Mouse (Mus musculus): ENCODE data around the gene Olfr149. TPM values are rescaled to one million over a fixed set of nuclear protein-coding genes. Genes with fewer than 3 reads are reported as not detected.
"Not testable (repeated sequence)": the region's sequence is repeated elsewhere in the genome, so short reads cannot be mapped to it uniquely, and the experiment has no call there.

The Olfr149 gene
- not detected in 2 replicates for polyA plus RNA-seq (2016; fragmentation: Nextera tagmentation; extraction: Ambion mirVana)

- Histone ChIP-seq H3K9ac (no peak within 1 kb of the TSS), H3K9me3 (replicated peaks) (no peaks in the 10 kb centered on the region), H3K27me3 (no peaks in the 10 kb centered on the region), H3K4me2 (replicated peaks) (no peak within 1 kb of the TSS), H3K4me1 (no peaks in the 10 kb centered on the region), H3K36me3 (no peaks in the 10 kb centered on the region), H3K4me3 (no peak within 1 kb of the TSS), H3K27ac (no peak within 1 kb of the TSS)
- no peak for ATAC-seq (ENCODE audit: low FRiP score)
Measured at GRCm38 (mm10) chr9:39707017-39707416, at the start of gene Olfr149. TSS of gene Olfr149 (minus strand) at chr9:39707117.

GRCm38 (mm10) chr9:39746428-39746827 is 39.5 kb upstream of the Olfr149 start:
- no peak overlapping the region for H3K4me3 ChIP-seq
- no peaks in the 10 kb centered on the region for H3K4me1 ChIP-seq
- H3K27me3 ChIP-seq = no peaks in the 10 kb centered on the region
- no peak overlapping the region for H3K9ac ChIP-seq
- WGBS = 81% methylated on average over 1 of the region's 1 CpGs
- no peak overlapping the region for H3K4me2 ChIP-seq (replicated peaks)
- no peaks in the 10 kb centered on the region for H3K9me3 ChIP-seq (replicated peaks)
- no peak overlapping the region for H3K27ac ChIP-seq
- ATAC-seq (ENCODE audit: low FRiP score) = no peak
- no peaks in the 10 kb centered on the region for H3K36me3 ChIP-seq

GRCm38 (mm10) chr9:39745949-39746348 is 39.0 kb upstream of the Olfr149 start, which contains the start of gene Olfr967:
TSS of gene Olfr967 (plus strand) at chr9:39746249.
- H3K4me1 ChIP-seq = no peaks in the 10 kb centered on the region
- no peaks in the 10 kb centered on the region for H3K36me3 ChIP-seq
- no peak within 1 kb of the TSS for H3K4me3 ChIP-seq
- no peaks in the 10 kb centered on the region for H3K27me3 ChIP-seq
- H3K9me3 ChIP-seq (replicated peaks) = no peaks in the 10 kb centered on the region
- no peak within 1 kb of the TSS for H3K4me2 ChIP-seq (replicated peaks)
- ATAC-seq (ENCODE audit: low FRiP score) = no peak
- H3K27ac ChIP-seq = no peak within 1 kb of the TSS
- no peak within 1 kb of the TSS for H3K9ac ChIP-seq

- H3K36me3 ChIP-seq = no peaks in the 10 kb centered on the region
- no peak overlapping the region for H3K27ac ChIP-seq
- no peak for ATAC-seq (ENCODE audit: low FRiP score)
- H3K9ac ChIP-seq = no peak overlapping the region
- H3K9me3 ChIP-seq (replicated peaks) = no peaks in the 10 kb centered on the region
- no peaks in the 10 kb centered on the region for H3K27me3 ChIP-seq
- H3K4me2 ChIP-seq (replicated peaks) = no peak overlapping the region
- no peak overlapping the region for H3K4me3 ChIP-seq
- H3K4me1 ChIP-seq = no peaks in the 10 kb centered on the region
- WGBS = 94% methylated on average over 1 of the region's 1 CpGs
Measured at GRCm38 (mm10) chr9:39740741-39741140, 33.8 kb upstream of the Olfr149 start.

GRCm38 (mm10) chr9:39730678-39731077 is 23.8 kb upstream of the Olfr149 start, which contains the start of gene Olfr150:
TSS of gene Olfr150 (plus strand) at chr9:39730978.
- Histone ChIP-seq H3K4me3 (no peak within 1 kb of the TSS), H3K4me2 (replicated peaks) (no peak within 1 kb of the TSS), H3K4me1 (no peaks in the 10 kb centered on the region), H3K36me3 (no peaks in the 10 kb centered on the region), H3K27me3 (no peaks in the 10 kb centered on the region), H3K9ac (no peak within 1 kb of the TSS), H3K27ac (no peak within 1 kb of the TSS), H3K9me3 (replicated peaks) (no peaks in the 10 kb centered on the region)
- no peak for ATAC-seq (ENCODE audit: low FRiP score)

- no peak for ATAC-seq (ENCODE audit: low FRiP score)
Measured at GRCm38 (mm10) chr9:39711053-39711452, 4.1 kb upstream of the Olfr149 start, which contains the start of gene Olfr965. TSS of gene Olfr965 (plus strand) at chr9:39711353.

GRCm38 (mm10) chr9:39708958-39709357 is 2.0 kb upstream of the Olfr149 start:
- no peak overlapping the region for H3K27ac ChIP-seq
- no peak for ATAC-seq (ENCODE audit: low FRiP score)
- H3K9me3 ChIP-seq (replicated peaks) = no peaks in the 10 kb centered on the region
- no peaks in the 10 kb centered on the region for H3K36me3 ChIP-seq
- H3K4me1 ChIP-seq = no peaks in the 10 kb centered on the region
- H3K27me3 ChIP-seq = no peaks in the 10 kb centered on the region
- H3K9ac ChIP-seq = no peak overlapping the region
- H3K4me3 ChIP-seq = no peak overlapping the region
- WGBS = 72% methylated on average over 3 of the region's 3 CpGs
- no peak overlapping the region for H3K4me2 ChIP-seq (replicated peaks)

More at GRCm38 (mm10) chr9:39711053-39711452, 4.1 kb upstream of the Olfr149 start, which contains the start of gene Olfr965:
- Histone ChIP-seq H3K36me3 (no peaks in the 10 kb centered on the region), H3K9ac (no peak within 1 kb of the TSS), H3K27me3 (no peaks in the 10 kb centered on the region), H3K27ac (no peak within 1 kb of the TSS), H3K4me3 (no peak within 1 kb of the TSS), H3K4me1 (no peaks in the 10 kb centered on the region), H3K9me3 (replicated peaks) (no peaks in the 10 kb centered on the region), H3K4me2 (replicated peaks) (no peak within 1 kb of the TSS)

GRCm38 (mm10) chr9:39701123-39701522 is 5.8 kb downstream of the Olfr149 start:
- not testable (repeated sequence) for H3K4me2 ChIP-seq (replicated peaks); H3K9me3 ChIP-seq (replicated peaks); H3K27ac ChIP-seq; H3K27me3 ChIP-seq; H3K4me3 ChIP-seq; H3K9ac ChIP-seq; ATAC-seq (ENCODE audit: low FRiP score); H3K36me3 ChIP-seq; H3K4me1 ChIP-seq
- WGBS = 82% methylated on average over 8 of the region's 8 CpGs

GRCm38 (mm10) chr9:39679280-39679679 is 27.6 kb downstream of the Olfr149 start:
- ATAC-seq (ENCODE audit: low FRiP score) = no peak

GRCm38 (mm10) chr9:39678557-39678956 is 28.4 kb downstream of the Olfr149 start:
- 96% methylated on average over 2 of the region's 2 CpGs for WGBS

More at GRCm38 (mm10) chr9:39679280-39679679, 27.6 kb downstream of the Olfr149 start:
- no peak overlapping the region for H3K27ac ChIP-seq
- no peaks in the 10 kb centered on the region for H3K9me3 ChIP-seq (replicated peaks)
- no peak overlapping the region for H3K4me2 ChIP-seq (replicated peaks)
- no peaks in the 10 kb centered on the region for H3K4me1 ChIP-seq
- no peak overlapping the region for H3K9ac ChIP-seq
- no peaks in the 10 kb centered on the region for H3K36me3 ChIP-seq
- no peak overlapping the region for H3K4me3 ChIP-seq
- no peaks in the 10 kb centered on the region for H3K27me3 ChIP-seq
- 67% methylated on average over 2 of the region's 2 CpGs for WGBS

GRCm38 (mm10) chr9:39674820-39675219 is 32.1 kb downstream of the Olfr149 start:
- H3K4me1 ChIP-seq = no peaks in the 10 kb centered on the region
- H3K9ac ChIP-seq = no peak overlapping the region
- H3K4me3 ChIP-seq = no peak overlapping the region
- no peaks in the 10 kb centered on the region for H3K9me3 ChIP-seq (replicated peaks)
- no peak overlapping the region for H3K27ac ChIP-seq
- no peaks in the 10 kb centered on the region for H3K27me3 ChIP-seq
- no peak for ATAC-seq (ENCODE audit: low FRiP score)
- WGBS = 83% methylated on average over 2 of the region's 2 CpGs
- no peaks in the 10 kb centered on the region for H3K36me3 ChIP-seq
- H3K4me2 ChIP-seq (replicated peaks) = no peak overlapping the region

More at GRCm38 (mm10) chr9:39678557-39678956, 28.4 kb downstream of the Olfr149 start:
- Histone ChIP-seq H3K4me2 (replicated peaks) (no peak overlapping the region), H3K4me1 (no peaks in the 10 kb centered on the region), H3K4me3 (no peak overlapping the region), H3K9ac (no peak overlapping the region), H3K9me3 (replicated peaks) (no peaks in the 10 kb centered on the region), H3K27ac (no peak overlapping the region), H3K27me3 (no peaks in the 10 kb centered on the region), H3K36me3 (no peaks in the 10 kb centered on the region)
- ATAC-seq (ENCODE audit: low FRiP score) = no peak

GRCm38 (mm10) chr9:39669723-39670122 is 37.2 kb downstream of the Olfr149 start:
- no peak for ATAC-seq (ENCODE audit: low FRiP score)

GRCm38 (mm10) chr9:39666905-39667304 is 40.0 kb downstream of the Olfr149 start, which contains the start of gene Olfr963:
TSS of gene Olfr963 (plus strand) at chr9:39667205.
- no peak for ATAC-seq (ENCODE audit: low FRiP score)
- H3K4me3 ChIP-seq = no peak within 1 kb of the TSS
- no peak within 1 kb of the TSS for H3K9ac ChIP-seq
- no peak within 1 kb of the TSS for H3K27ac ChIP-seq
- H3K4me2 ChIP-seq (replicated peaks) = no peak within 1 kb of the TSS
- H3K27me3 ChIP-seq = no peaks in the 10 kb centered on the region
- WGBS = 93% methylated on average over 1 of the region's 1 CpGs
- H3K4me1 ChIP-seq = no peaks in the 10 kb centered on the region
- H3K36me3 ChIP-seq = no peaks in the 10 kb centered on the region
- H3K9me3 ChIP-seq (replicated peaks) = no peaks in the 10 kb centered on the region; the same call in 1 of the 2 replicates

More at GRCm38 (mm10) chr9:39669723-39670122, 37.2 kb downstream of the Olfr149 start:
- no peaks in the 10 kb centered on the region for H3K36me3 ChIP-seq
- no peak overlapping the region for H3K4me3 ChIP-seq
- no peak overlapping the region for H3K9ac ChIP-seq
- no peaks in the 10 kb centered on the region; the same call in 1 of the 2 replicates for H3K9me3 ChIP-seq (replicated peaks)
- WGBS = 80% methylated on average over 2 of the region's 2 CpGs
- H3K27me3 ChIP-seq = no peaks in the 10 kb centered on the region
- H3K4me2 ChIP-seq (replicated peaks) = no peak overlapping the region
- no peak overlapping the region for H3K27ac ChIP-seq
- no peaks in the 10 kb centered on the region for H3K4me1 ChIP-seq
